Mouse (Mus musculus) left cerebral cortex, adult 11 months (tissue): ENCODE data around the gene Slc4a5.
A peak's percentile ranks its signal among the peaks of the same experiment; 100 is the strongest.
"Not testable (repeated sequence)": the region's sequence is repeated elsewhere in the genome, so short reads cannot be mapped to it uniquely, and the experiment has no call there.

Experiments used
- DNase-seq: peaks from one replicate; pipeline ENCODE4 v3.0.0; 2022; ENCODE audit warnings: low spot score

The Slc4a5 gene

DNA sequence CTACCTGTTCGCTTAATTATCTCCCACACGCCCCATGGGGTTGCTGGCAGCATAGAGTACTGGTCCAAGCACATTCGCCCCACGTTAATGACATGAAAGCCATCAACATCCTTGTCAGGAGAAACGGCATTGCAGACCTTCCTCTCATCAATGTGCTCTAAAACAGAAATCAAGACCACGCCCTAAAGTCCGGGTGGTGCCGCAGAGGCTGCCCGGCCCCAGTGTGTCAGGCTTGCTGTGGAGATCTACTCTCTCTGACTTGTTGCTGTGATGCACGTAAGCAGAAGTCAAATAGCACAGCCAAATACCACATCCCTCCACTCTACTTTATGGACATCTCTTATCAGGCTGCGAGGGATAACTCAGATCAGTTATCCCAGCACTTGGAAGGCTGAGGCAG, 91.6 kb downstream of the Slc4a5 start:
- DNase-seq: no peak

DNA sequence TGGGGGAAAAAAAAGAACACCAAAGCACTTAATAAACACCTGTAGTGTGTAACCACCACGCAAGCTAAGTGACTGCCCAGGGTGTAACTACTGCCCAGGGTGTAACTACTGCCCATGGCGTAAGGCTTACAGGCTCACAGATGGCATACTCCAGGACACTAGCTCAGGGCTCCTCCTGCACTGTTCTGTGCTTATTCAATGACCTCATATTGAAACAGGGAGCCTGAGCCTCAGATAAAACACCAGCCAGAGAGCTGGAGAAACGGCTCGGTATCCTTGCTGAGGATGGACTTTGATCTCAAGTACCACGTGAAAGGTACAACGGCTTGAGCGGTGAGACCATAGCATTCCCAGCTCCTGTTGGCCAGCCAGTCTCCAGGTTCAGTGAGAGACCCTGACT, 92.4 kb downstream of the Slc4a5 start:
- DNase-seq: no peak

DNA sequence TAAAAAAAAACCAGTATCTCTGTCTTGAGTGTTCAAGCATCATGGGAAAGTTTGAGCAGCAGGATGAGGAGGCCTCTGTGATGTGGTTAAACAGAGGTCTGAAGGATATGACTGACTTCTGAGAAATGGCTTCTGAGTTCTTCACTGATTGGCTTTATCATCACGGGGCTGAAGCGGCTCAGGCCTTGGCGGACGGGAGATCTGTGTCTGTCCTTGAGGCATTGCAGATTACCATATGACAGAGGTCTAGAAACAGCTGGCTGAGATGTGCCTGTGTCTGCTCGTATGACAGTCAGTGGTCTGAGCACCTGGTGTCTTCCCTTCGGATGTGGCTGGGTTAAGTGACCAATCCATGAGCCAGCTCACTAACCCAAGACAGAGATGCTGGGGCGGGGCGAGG, 92.9 kb downstream of the Slc4a5 start:
- no peak for DNase-seq

DNA sequence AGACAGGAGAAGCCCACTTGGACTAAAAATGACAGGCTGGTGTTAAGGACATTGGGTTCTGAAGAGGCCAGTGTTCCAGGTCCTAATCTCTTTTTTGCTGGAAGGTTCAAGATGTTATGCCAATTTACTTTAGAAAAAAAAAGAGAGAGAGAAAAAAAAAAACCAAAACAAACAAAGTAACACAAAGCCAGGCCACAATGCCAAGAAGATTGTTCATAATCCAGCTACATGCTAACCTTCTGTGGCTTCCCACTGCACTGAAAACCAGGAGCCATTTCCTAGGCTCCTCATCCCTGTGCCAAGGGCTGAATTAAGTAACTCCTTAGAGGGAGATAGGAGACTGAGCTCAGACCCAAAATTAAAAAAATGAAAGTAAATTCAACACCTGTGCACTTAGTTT, 95.7 kb downstream of the Slc4a5 start:
- no peak for DNase-seq

DNA sequence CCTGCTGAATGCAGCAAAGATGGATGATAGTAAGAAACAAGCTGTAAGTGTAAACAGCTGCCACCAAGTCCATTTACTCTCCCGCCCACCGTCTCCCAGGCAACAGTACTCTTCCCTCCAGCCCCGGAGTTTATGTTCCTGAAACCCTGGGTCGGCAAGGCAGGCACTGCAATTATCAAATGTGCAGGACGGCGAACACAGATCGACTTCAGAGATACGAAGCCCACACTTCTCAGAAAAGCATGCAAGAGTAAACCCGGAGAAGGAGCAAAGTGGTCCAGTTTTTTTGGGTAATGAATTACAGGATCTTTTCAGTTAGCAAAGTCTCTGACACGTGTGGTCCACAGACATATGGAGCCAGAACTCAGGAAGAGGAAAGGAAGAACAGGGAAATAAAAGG, 96.4 kb downstream of the Slc4a5 start:
- DNase-seq: no peak

DNA sequence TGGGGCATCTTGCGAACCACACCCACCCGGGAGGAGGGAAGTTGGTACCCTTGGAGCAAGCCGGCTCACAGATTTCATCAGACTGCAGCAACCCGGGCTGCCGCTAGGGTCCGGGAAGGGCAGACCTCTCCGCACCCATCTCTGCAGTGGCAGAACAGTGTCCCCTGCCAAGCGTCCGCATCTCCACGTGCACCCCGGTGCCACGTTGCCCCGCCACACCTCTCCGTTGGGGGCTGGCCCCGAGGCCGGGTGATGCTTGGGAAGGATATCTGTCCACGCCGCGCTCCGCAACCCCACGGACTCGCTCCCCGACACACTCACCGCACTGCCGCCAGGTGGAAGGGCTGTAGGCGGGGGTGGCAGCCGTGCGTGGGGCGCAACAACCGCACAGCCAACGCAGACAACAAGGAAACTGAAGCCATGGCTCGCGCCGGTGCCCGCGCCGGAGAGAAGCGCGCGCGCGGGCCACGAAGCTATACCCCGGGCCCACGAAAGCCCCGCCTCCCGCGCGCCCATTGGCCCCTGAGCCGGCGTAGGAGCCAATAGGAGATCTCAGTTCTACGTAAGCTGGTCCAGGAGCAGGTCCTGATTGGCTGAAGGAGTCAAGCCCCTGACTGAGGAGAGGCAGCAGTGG, 97.6 kb downstream of the Slc4a5 start:
- DNase-seq: peak; percentile 85

DNA sequence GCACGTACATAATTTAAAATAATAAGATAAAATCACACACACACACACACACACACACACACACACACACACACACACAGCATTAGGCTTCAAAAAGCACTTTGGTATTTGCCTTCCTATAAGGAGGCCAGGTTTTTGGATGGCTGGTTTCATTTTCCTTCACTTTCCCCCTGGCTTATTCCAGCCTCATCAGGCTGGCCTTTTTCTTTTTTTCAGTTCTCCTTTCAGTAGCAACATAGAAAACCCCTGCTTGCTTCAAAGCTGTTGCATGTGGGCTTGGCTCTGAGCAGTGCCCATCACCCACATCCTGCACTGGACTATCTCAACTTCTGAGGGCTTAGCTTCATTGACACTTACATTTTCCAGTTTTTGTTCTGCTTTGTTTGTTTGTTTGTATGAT, 102.3 kb downstream of the Slc4a5 start:
- DNase-seq: no peak

DNA sequence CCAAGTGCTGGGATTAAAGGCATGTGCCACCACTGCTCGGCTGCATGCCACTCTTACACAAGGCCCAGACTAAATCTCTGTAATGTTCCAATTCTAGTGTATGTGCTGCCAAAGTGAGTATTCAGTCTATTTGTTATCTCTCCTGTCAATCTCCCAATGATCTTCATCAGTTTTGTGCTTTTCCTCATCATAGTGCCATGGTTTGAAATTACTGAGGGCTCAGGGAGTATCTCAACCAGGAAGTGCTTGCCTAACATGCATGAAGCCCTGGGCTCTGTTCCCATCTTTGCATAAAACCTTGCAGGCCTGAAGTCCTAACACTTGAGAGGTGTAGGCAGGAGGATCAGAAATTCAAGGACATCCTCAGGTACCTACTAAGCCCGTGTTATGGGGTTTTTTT, 103.2 kb downstream of the Slc4a5 start:
- DNase-seq: no peak

DNA sequence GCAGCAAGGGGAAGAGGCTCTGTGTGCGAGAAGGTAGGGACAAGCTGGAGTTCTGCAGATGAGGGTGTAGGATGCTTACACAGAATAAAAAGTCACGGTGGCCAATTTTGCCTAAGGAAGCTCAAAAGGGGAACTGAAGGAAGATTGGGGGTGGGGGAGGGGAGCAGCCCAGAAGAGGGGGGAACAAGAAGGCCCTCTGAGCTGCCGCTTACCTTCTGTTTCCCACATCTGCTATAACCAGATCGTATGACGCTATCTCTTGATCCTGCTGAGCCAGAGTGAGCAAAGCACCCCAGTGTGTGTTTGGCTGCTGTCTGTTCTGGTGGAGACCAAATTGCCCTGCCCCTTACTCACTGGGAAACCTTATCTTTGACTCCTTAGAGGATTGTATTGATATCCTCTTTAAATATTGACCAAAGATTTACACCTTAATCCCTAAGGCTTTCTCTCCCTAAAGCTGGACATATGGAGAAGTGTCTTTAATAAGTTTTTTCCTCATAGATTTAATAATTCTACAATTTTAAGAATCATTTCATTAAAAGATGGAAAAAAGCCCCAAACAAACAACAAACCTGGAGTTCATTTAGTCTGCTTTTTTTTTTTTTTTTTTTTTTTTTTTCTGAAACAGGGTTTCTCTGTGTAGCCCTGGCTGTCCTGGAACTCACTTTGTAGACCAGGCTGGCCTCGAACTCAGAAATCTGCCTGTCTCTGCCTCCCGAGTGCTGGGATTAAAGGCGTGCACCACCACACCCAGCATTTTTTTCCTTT, 104.2 kb downstream of the Slc4a5 start:
- DNase-seq: no peak

DNA sequence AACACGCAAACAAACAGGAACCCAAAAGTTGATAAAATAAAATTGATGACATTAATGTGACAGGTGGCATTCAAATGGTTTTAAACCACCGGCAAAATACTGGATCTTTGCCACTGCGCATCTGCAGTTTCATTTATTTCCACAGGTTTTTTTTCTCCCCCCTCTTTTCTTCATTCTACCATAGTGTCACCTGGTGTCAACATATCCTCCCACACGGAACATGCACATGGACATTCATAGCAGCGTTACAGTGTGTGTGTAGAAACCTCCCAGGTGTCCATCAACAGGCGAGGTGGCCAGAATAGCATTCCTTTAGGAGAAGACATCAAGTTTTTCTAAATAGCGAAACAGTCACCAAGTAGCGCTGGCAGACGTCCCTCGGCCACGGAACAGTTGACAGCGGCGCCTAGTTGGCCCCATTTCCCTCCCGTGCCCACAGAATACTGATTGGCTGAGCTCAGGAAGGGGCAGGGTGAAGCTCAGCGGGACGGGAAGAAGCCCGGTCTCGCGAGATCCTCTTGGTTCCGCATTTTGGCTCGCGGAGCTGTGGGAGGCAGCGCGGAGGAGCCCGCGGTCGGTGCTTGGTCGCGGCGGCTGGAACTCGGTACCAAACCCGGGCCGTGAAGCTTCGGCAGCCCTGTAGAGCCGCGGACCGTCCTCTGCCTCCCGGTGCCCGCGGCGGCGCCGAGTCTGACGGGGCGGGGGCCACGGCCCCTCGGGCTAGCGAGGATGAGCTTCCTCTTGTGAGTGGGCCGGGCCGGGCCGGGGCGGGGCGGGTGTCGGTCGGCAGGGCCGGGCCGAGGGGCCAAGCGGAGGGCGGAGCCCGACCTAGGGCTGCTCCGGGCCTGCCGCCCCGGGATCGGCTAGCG, 106.1 kb downstream of the Slc4a5 start, which contains the start of the genes Mthfd2 and Mob1a:
Gene Mthfd2, minus strand, starts transcription at position 384 of the 869 bp plus-strand sequence.
Gene Mob1a, plus strand, starts transcription at position 492 of the 869 bp plus-strand sequence.
- DNase-seq: peak; percentile 90

DNA sequence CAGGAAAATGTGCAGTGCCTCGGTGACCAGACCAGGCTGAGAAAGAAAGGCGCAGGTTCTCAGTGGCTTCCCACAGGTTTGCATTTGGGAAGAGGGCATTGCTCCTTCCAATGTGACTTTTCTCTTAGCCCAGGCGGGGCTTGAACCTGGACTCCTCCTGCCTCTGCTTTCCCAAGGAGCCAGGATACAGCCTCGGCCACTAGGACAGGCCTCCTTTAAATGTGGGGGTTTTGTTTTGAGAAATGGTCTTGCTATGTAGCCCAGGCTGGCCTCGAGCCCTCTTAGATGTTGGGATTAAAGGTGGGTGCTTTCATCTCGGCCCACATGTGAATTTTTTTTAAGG, 106.7 kb downstream of the Slc4a5 start:
- no peak for DNase-seq

DNA sequence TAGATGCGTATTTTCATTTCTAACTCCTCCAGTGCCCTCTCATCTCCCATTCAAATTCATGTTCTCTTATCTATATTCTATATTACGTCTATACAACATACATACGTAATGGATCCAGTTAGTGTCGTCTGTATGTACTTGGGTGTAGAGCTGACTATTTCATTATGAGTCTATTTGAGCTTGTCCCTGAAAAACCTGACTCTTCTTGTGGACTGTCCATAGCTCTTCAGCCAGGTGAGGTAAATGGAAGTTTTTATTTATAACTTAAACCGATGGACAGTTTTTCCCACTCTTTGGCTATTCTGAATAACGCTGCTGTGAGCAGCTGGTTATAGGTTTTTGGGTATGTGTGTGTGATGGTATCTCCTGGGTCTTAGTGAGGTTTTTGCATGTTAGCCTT, 107.1 kb downstream of the Slc4a5 start:
- DNase-seq: no peak

DNA sequence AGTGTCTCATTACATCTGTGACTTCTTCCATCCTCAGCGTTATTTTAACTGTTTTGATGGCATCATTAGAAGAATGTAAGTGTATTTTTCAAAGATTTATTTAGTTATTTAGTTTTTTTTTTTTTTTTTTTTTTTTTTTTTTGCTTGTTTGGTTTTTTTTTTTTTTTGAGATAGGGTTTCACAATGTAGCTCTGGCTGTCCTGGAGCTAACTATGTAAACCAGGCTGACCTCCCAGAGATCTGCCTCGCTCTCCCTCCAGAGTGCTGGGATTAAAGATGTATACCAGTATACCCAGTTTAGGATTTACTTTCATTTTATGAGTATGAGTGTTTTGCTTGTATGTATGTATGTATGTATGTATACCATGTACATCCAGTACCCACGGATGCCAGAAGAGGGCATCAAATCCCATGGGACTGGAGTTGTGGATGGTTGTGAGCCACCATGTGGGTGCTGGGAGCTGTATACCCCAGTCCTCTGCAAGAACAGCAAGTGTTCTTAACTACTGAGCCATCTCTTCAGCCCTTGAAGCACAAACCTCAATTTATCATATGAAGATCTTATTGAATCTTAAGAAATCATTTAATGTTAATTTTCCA, 108.1 kb downstream of the Slc4a5 start:
- DNase-seq: no peak

DNA sequence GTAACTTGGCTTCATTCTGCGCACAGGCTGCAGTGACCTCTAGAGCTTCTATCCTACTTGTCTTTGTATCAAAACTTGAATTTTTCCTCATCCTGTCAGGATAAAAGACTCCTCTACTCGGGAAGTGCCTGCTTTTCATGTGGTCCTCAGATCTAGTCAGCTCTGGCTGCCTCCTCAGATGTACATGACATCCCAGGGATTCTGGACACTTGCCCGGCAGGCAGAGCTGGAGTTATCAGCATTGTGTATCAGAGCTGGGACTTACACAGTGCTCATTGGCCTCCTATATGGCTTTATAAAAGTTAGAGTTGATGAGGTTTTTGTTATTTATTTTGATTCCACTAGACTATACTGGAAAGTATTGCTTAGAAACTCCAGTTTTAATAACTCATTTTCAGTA, 121.8 kb downstream of the Slc4a5 start:
- no peak for DNase-seq

DNA sequence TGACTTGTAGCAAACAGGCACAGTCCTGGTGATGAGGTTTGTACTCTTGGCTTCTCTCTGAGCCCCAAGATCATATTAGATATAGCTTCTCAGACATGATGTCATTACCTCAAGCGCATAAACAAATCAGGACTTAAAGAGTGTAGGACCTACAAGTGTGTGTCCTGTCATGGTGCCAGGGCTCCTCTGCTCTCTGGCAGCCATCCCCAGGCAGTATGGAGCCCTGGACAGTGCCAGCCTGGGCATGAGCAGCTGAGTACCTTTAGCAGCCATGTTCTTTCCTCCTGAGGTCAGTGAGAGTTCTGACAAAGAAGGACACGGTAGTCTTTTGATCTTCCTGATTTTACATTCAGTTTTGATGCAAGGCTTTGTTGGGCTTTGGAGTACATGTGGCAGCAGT, 123.3 kb downstream of the Slc4a5 start:
- no peak for DNase-seq

DNA sequence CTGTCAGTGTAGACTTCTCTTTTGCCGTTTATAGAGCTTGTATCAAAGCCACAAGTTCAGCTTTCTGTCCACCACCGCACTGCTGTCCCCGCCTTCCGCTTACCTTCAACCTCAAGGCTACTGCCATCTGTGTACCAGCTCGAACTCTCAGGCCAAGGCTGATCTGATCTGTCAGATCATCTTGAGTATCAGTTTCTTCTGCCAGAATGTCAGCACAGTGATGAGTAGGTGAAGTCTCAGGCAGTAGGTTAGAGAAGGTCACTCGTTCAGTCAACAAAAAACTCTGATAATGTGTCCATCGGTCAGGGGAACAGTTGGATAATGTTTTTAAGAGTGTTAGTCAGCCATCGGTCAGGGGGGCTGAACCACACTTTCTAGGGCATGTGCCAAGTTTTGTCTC, 125.7 kb downstream of the Slc4a5 start:
- DNase-seq: not testable (repeated sequence)

DNA sequence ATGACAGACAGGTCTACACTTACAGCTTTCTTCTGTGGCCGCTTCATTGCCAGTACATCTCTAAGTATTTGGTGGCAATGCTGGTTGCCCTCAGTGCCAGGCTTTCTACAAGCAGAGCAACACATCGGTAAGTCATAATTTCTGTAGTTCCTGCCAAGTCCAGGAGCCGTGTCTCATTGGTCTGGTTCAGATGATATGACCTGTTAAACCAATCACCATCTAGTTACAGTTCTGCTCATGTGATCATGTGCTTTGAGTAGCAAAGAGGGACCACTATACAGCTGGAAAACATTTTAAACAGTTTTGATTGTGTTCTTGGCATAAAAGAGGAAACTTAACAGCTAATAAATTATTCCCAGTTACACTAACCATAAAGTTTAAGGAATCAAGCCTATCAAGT, 128.3 kb downstream of the Slc4a5 start:
- no peak for DNase-seq

DNA sequence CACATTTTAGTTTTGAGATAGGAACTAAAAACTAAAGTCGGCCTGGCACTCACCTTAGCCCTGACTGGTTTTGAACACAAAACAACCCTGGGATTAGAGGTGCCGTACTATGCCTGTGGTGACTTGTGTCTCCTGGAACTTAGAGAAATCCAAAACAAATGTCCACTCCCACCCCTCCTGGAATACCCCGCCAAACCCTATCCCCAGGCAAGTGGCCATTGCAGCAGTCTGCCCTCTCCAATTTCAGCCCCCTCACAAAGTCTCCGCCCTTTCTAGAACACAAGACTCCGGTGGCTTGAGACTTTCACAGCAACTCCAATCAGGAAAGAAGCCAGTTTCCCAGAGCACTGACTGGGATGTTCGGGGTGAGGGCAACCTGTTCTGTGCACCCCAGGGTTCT, 129.2 kb downstream of the Slc4a5 start, which contains the start of gene Bola3:
Gene Bola3, plus strand, starts transcription at position 275 of the 400 bp plus-strand sequence.
- no peak for DNase-seq

DNA sequence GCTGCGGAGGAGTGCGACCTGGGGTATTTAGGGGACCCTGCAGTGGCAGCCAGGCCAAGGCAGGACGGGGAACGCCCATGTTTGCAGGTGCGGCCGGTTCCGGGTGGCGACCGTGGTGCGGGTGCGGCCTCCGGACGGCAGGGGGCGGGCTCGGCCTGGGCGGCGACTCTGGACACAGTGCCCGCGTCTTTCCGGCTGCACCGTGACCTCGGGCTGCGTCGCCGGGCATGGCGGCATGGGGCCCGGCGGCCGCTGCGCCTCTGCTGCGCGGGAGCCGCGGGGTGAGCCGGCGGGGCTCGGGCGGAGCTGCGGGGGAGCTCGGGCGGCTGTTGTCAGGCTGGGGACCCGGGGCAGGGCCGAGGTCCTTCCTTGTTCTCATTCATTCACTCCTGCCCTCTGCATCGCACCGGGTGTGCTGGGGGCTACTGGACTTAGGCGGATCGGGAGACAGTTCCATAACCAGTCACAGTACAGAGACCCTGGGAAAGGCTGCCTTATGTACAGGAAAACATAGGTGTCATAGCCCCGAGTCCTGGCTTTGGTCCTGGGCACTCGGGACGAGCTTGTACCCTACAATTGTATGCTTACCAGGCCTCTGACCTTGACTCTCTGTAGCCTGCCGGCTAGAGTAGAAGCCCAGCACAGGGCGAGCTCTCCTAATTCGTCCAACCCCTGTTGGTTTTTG, 129.8 kb downstream of the Slc4a5 start:
- peak; percentile 58 for DNase-seq

DNA sequence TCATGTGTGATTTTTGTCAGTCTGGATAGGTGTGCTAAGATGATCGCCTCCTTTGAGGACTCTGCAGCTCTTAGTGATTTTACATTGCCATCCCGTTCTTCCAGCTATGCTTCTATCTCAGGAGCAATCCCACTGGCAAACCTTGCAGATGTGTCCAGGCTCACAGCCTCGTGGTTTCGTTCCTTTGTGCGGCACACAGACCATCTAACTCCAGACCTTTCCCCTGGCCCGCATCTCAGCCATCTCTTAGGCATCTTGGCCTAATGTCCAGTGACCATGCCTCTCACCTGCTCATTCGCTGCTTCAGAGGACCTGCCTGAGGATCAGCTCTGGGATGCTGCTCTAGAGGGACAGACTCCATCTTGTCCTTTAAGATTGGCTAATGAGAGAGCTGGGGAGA, 130.5 kb downstream of the Slc4a5 start:
- DNase-seq: no peak

DNA sequence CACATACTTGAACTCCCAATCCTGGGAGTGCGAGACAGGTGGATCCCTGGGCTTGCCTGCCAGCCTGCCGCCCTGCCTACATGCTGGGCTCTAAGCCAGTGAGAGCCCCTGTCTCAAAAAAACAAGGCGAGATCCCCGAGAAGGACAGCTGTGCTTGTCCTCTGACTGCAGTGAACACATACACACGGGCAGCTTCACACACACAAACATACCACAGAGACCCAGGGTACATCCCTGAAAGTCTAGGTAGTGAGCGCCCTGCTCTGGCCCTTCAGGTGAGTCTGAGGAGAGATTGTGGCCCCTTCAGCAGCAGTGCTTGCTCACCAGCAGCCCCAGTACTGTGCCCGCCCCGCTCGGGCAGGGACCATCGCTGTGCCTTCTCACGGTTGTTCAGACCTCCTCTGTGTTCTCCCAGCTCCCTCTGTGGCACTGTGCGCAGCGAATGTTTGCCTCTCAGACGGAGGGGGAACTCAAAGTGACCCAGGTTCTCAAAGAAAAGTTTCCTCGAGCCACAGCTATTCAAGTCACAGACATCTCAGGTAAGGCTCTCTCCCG, 131.3 kb downstream of the Slc4a5 start:
- DNase-seq: no peak
